Mouse (Mus musculus) heart, adult 2 months (tissue): ENCODE data around the gene Ints14.

Experiments
- CTCF ChIP-seq: fragments of 200-600 bp; IDR thresholded peaks from 2 replicates; pipeline ENCODE4 v1.8.1; 2022; ENCODE audit warnings: antibody characterized with exemption, mild to moderate bottlenecking, moderate library complexity
- EP300 ChIP-seq: fragments of 200-500 bp; IDR thresholded peaks from 2 replicates; pipeline ENCODE4 v1.6.1; 2011; ENCODE audit warnings: low read depth, low read length, control low read depth; ENCODE audit not compliant: insufficient read depth
- POLR2A ChIP-seq: fragments of 200-500 bp; IDR thresholded peaks from 2 replicates; pipeline ENCODE4 v1.6.1; 2011; ENCODE audit warnings: mild to moderate bottlenecking, low read depth, low read length, control low read depth; ENCODE audit not compliant: insufficient read depth

DNA sequence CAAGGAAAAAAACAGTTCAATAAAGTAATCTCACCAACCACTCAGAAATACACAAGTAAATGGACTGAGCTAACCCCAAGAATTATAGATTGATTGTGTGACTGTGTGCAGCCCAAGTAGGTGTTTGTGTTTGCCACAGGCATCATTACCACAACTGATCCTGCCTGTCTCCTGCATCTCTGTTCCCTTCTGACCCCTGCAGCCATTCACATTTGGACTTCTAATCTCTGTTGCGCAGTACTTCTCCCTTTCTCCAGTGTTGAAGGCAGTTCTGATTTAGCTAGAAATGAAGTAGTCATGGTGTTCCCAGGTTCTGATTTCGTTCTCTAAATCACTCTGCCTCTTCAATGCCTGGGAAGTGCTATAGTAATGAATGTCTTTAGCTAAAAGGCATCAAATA is 26.9 kb downstream of the Ints14 start:
- no peak for TF ChIP-seq EP300
- TF ChIP-seq CTCF, result no peak
- TF ChIP-seq POLR2A, result no peak
